Mouse (Mus musculus) WW6 (cell line): ENCODE data around the gene Atp6v0a4.

Experiments
- DNase-seq: peaks from one replicate; pipeline ENCODE4 v3.0.0-alpha.2; 2013; ENCODE audit warnings: low read depth, low spot score

Atp6v0a4 gene

GRCm38 (mm10) chr6:38007459-38007858, 116.9 kb downstream of the Atp6v0a4 start:
- peak; percentile 55 for DNase-seq
